Mouse (Mus musculus): ENCODE data around the gene Olfr648.

GRCm38 (mm10) chr7:104217881-104218280 is 34.7 kb upstream of the Olfr648 start:
- TF ChIP-seq CTCF (IDR thresholded peaks at IDR 0.05; ENCODE audit: low read depth, low read length) (no peak), GATA1 (IDR thresholded peaks at IDR 0.05; ENCODE audit: borderline replicate concordance, low read length) (no peak), TAL1 (conservative IDR thresholded peaks at IDR 0.05; ENCODE audit: low read depth, low read length) (no peak)

All from G1E (cell line).